Mouse (Mus musculus) midbrain, embryonic 15.5 days (tissue): ENCODE results near the gene Ntrk1. TPM values are rescaled to one million over a fixed set of nuclear protein-coding genes. Genes with fewer than 3 reads are reported as not detected.
"Not testable (repeated sequence)": the region's sequence is repeated elsewhere in the genome, so short reads cannot be mapped to it uniquely, and the experiment has no call there.

Experiments
- ATAC-seq: fragments of 200-750 bp; cut with Nextera tagmentation; replicated peaks from 2 replicates; pipeline ENCODE4 v1.8.0; 2017; ENCODE audit warnings: moderate TSS enrichment
- H3K27ac ChIP-seq: fragments of 300-500 bp; sonication (generic); 2 replicates; pipeline ENCODE4 v1.5.1; 2015; ENCODE audit warnings: mild to moderate bottlenecking, inconsistent platforms
- H3K27me3 ChIP-seq: fragments of 300-500 bp; sonication (generic); replicated peaks from 2 replicates; pipeline ENCODE4 v1.6.1; 2015; ENCODE audit warnings: inconsistent platforms
- H3K36me3 ChIP-seq: fragments of 300-500 bp; sonication (generic); replicated peaks from 2 replicates; pipeline ENCODE4 v1.6.1; 2015; ENCODE audit warnings: inconsistent platforms
- H3K4me1 ChIP-seq: fragments of 300-500 bp; sonication (generic); 2 replicates; pipeline ENCODE4 v1.6.1; 2015; ENCODE audit warnings: inconsistent platforms
- H3K4me2 ChIP-seq: fragments of 300-500 bp; sonication (generic); 2 replicates; pipeline ENCODE4 v1.6.1; 2015; ENCODE audit warnings: inconsistent platforms, mild to moderate bottlenecking, moderate library complexity
- H3K4me3 ChIP-seq: fragments of 300-500 bp; sonication (generic); 2 replicates; pipeline ENCODE4 v1.5.1; 2015; ENCODE audit warnings: mild to moderate bottlenecking, inconsistent platforms
- H3K9ac ChIP-seq: fragments of 300-500 bp; sonication (generic); 2 replicates; pipeline ENCODE4 v1.6.1; 2015; ENCODE audit warnings: mild to moderate bottlenecking, inconsistent platforms
- H3K9me3 ChIP-seq: fragments of 300-500 bp; sonication (generic); 2 replicates; pipeline ENCODE4 v1.6.1; 2016; ENCODE audit warnings: inconsistent platforms
- WGBS: fragments of 180-500 bp; shearing (Covaris S2); methylation state at CpG from one replicate; pipeline ENCODE4 v1.1.7; 2015; ENCODE audit warnings: mixed read lengths; 5-methylcytosine and 5-hydroxymethylcytosine counted together
- polyA plus RNA-seq: library from polyadenylated mRNA; unstranded; fragments of >200 nt; fragmentation: Nextera tagmentation; extraction: Ambion mirVana; gene quantifications from 2 replicates; pipeline ENCODE4 v1.2.1, GENCODE M21; 2015

The Ntrk1 gene
- polyA plus RNA-seq: 1.0 and 1.6 TPM in 2 replicates

DNA sequence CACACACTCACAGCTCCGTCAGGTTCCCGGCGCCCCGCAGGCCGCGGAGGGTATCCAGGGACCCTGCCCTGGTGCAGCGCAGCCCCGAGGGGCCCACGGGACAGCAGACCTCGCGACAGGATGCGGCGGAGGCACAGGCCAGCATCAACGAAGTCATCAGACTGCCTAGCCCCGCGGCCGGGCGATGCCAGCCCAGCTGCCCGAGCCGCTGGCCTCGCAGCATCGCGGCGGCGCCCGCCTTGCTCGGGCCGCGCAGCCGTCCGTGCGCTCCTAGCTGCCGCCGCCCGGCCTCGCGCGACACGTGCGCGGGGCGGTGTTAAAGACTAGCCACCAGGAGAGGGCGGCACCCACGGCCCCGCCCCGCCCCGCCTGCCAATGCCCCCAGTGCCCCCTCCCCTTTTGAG, at the start of gene Ntrk1:
Gene Ntrk1 (minus strand): TSS at position 241 of the 404 bp plus-strand sequence.
- Histone ChIP-seq H3K9ac (no peak within 1 kb of the TSS), H3K9me3 (no peaks in the 10 kb centered on the region), H3K27me3 (peaks cover 83% of the 10 kb centered on the region), H3K27ac (no peak within 1 kb of the TSS), H3K4me2 (peak within 1 kb of the TSS; percentile 52), H3K4me1 (peaks cover 29% of the 10 kb centered on the region), H3K36me3 (no peaks in the 10 kb centered on the region), H3K4me3 (peak within 1 kb of the TSS; percentile 32)
- 2% methylated on average over 44 of the region's 47 CpGs for WGBS
- ATAC-seq: peak; percentile 44; the same call in 1 of the 2 replicates

DNA sequence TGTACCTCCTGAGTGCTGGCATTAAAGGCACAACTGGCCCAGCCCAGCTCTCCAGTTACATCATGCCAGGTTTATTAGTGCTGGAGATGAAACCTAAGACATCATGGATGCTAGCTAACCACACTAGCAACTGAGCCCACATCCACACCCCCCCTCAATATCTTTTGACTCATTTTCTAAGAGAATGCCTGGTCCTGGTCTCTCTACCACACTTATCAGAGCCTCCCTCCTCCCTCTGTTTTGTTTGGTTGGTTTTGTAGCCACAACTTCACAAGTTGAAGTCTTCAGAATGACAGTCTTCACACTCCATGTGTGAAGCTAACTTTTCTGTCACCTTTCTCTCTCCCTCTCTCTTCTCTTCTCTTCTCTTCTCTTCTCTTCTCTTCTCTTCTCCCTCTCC, 45.9 kb upstream of the Ntrk1 start:
- H3K9ac ChIP-seq: no peak overlapping the region
- H3K27me3 ChIP-seq: no peaks in the 10 kb centered on the region
- no peaks in the 10 kb centered on the region for H3K4me1 ChIP-seq
- H3K27ac ChIP-seq: no peak overlapping the region
- no peaks in the 10 kb centered on the region for H3K36me3 ChIP-seq
- ATAC-seq: no peak
- no peak overlapping the region for H3K4me2 ChIP-seq
- no peak overlapping the region for H3K4me3 ChIP-seq
- no peaks in the 10 kb centered on the region for H3K9me3 ChIP-seq

DNA sequence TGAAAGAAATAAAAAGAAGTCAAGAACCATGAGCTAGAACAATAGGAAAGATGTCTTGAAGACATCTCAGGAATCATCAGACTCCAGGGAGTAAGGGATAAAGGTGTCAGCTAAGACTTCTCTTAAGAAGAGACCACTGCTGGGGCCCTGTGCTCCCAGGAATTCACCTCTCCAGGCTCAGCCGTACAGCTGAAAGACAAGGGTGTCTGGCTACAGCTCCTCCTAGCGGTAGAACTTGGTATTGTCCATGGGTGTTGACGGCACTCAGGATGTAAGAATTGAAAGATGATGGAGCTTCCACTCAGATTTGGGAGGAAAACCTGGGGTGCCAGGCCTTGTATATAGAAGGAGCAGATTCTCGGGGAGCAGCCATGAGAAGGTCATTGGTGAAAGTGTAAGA, 43.7 kb upstream of the Ntrk1 start:
- no peaks in the 10 kb centered on the region for H3K9me3 ChIP-seq
- H3K9ac ChIP-seq: no peak overlapping the region
- no peaks in the 10 kb centered on the region for H3K4me1 ChIP-seq
- H3K27me3 ChIP-seq: no peaks in the 10 kb centered on the region
- no peak overlapping the region for H3K27ac ChIP-seq
- WGBS: under 1% methylated on average over 4 of the region's 4 CpGs
- H3K36me3 ChIP-seq: no peaks in the 10 kb centered on the region
- ATAC-seq: no peak
- no peak overlapping the region for H3K4me3 ChIP-seq
- H3K4me2 ChIP-seq: no peak overlapping the region

DNA sequence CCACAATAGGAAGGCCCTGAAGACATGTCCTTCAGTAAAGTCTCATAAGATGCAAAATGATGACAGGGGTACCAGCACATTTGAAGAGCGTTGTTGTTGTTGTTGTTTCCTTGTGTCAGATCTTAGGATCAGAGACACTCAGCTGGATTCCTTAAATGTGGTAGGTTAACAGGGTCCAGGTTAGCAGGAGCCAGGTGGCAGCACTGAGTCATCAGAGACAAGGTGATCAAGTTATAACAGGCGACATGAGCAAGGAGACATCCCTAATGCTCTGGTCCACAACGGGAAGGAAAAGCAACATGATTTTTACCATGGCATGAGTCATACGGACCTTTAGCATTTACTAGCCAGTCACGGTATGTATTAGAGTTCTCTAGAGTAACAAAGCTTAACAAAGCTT, 38.5 kb upstream of the Ntrk1 start:
- Histone ChIP-seq H3K4me3 (no peak overlapping the region), H3K9me3 (no peaks in the 10 kb centered on the region), H3K4me1 (no peaks in the 10 kb centered on the region), H3K4me2 (no peak overlapping the region), H3K9ac (no peak overlapping the region), H3K27ac (no peak overlapping the region), H3K36me3 (no peaks in the 10 kb centered on the region), H3K27me3 (no peaks in the 10 kb centered on the region)
- WGBS: 73% methylated on average over 5 of the region's 5 CpGs
- ATAC-seq: no peak

DNA sequence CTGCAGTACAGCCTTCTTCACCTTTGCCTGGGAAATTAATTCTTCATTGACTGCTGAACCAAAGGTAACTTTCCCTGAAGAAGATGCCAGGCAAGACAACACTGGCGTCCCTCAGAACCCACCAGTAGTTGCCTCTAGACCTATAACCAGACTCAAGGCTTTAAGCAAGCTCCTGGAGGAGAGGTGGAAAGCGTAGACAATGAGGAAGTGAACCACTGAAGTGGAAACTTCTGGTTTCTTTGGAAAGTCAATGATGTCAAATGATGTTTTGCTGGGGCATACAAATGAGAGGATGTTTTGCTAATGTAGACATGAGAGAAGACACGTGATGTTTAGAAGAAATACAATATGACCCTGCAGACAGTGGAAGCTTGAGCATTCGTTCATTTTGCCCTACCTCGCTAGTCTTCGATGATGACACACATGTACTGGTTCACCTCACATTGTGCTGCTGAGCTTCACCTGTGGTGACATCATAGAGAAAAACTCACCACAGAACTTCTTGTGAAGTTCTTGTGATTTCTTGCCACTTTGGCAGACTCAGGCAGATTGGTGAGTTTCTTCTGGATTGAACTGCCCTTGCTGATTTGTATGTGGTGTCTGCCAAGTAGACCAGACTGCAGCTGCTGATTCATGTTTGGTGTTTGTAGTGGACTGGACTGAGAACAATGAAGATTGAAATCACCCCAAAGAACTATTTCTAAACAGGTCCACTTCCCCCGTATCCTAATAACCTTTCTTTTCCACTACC, 37.3 kb upstream of the Ntrk1 start:
- H3K4me3 ChIP-seq: no peak overlapping the region
- no peaks in the 10 kb centered on the region for H3K9me3 ChIP-seq
- no peak for ATAC-seq
- H3K36me3 ChIP-seq: no peaks in the 10 kb centered on the region
- 87% methylated on average over 7 of the region's 7 CpGs for WGBS
- H3K27ac ChIP-seq: no peak overlapping the region
- H3K27me3 ChIP-seq: no peaks in the 10 kb centered on the region
- no peaks in the 10 kb centered on the region for H3K4me1 ChIP-seq
- no peak overlapping the region for H3K9ac ChIP-seq
- no peak overlapping the region for H3K4me2 ChIP-seq

DNA sequence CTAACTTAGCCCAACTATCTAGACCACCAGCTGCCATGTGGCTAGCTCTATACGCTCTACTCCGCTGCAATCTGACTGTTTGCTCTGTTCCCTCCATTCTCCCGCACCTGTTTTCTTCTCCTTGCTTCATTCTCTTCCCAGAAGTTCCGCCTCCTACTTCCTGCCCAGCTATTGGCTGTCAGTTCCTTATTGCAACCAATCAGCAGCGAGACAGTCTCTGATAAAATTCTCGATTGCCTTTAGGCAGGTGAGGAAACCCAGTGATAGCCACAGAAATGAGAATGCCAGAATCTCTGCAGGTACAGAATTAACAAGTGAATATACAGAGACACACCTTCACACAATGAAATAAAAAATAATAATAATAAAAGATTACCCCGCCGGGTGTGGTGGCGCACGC, 34.1 kb upstream of the Ntrk1 start:
- Histone ChIP-seq H3K36me3 (no peaks in the 10 kb centered on the region), H3K9ac (no peak overlapping the region), H3K4me2 (no peak overlapping the region), H3K4me1 (no peaks in the 10 kb centered on the region), H3K9me3 (no peaks in the 10 kb centered on the region), H3K27me3 (no peaks in the 10 kb centered on the region), H3K4me3 (no peak overlapping the region), H3K27ac (no peak overlapping the region)
- 56% methylated on average over 10 of the region's 10 CpGs for WGBS
- no peak for ATAC-seq

DNA sequence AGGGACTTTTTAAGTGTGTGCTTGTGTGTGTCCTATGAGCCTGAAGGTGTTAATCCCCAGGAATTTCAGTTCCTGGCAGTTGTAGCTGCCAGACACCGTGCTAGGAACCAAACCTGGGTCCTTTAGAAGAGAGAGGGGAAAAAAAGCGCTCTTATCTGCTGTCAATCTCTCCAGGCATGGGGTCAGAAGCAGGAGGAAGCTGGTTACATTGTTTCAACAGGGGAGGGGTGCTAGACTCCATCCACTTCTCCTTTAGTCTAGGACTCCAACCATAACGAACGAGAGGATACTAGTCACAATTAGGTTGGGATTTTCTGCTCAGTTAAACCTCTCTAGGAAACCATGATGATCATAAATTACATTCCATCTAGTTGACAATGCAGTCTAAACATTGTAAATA, 33.5 kb upstream of the Ntrk1 start:
- Histone ChIP-seq H3K9ac (no peak overlapping the region), H3K4me3 (no peak overlapping the region), H3K4me2 (no peak overlapping the region), H3K9me3 (no peaks in the 10 kb centered on the region), H3K27me3 (no peaks in the 10 kb centered on the region), H3K4me1 (no peaks in the 10 kb centered on the region), H3K27ac (no peak overlapping the region), H3K36me3 (no peaks in the 10 kb centered on the region)
- ATAC-seq: no peak
- 63% methylated on average over 4 of the region's 4 CpGs for WGBS

DNA sequence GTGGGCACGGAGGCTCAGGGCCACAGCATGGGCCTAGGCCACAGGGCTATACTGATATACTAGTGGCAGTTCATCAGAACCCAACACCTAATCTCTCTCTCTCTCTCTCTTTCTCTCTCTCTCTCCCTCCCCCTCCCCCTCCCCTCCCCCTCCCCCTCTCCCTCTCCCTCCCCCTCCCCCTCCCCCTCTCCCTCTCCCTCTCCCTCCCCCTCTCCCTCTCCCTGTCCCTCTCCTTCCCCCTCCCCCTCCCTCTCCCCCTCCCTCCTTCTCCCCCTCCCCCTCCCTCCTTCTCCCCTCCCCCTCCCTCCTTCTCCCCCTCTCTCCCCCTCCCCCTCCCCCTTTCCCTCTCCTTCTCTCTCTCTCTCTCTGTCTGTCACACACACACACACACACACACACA, 29.2 kb upstream of the Ntrk1 start, which contains the start of gene Pear1:
Gene Pear1 (minus strand): TSS at position 101 of the 400 bp plus-strand sequence.
- H3K4me3 ChIP-seq, H3K27ac ChIP-seq, H3K27me3 ChIP-seq, H3K4me1 ChIP-seq, H3K4me2 ChIP-seq, H3K9ac ChIP-seq, ATAC-seq, H3K36me3 ChIP-seq, H3K9me3 ChIP-seq: not testable (repeated sequence)
- WGBS: 86% methylated on average over 1 of the region's 1 CpGs

DNA sequence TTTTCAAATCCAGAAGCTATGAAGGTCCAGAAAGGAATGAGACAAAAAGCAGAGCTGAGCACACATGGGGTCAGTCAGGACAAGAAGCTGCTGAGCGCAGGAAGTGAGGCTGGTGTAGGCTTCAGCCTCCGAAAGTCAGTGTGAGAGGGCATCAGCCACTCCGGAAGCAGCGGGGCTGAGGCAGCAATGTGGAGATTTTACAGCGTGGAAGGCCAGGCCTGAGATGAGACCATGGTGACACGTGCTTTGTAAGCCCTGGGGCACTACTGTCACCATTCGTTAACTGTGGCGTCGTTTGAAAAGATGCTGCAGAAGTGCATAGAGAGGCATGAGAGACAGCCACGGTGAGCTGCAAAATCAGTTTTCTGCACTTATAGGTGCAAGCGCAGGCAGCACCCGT, 23.3 kb upstream of the Ntrk1 start:
- Histone ChIP-seq H3K4me2 (no peak overlapping the region), H3K36me3 (no peaks in the 10 kb centered on the region), H3K27ac (no peak overlapping the region), H3K27me3 (0 out of 2 replicates have a peak, but pooled peaks cover 4% of the 10 kb centered on the region), H3K9me3 (no peaks in the 10 kb centered on the region), H3K4me3 (no peak overlapping the region), H3K9ac (no peak overlapping the region), H3K4me1 (peaks cover 4% of the 10 kb centered on the region)
- 0 out of 2 replicates have a peak, but pooled peaks have one; percentile 39 for ATAC-seq
- 50% methylated on average over 12 of the region's 12 CpGs for WGBS

DNA sequence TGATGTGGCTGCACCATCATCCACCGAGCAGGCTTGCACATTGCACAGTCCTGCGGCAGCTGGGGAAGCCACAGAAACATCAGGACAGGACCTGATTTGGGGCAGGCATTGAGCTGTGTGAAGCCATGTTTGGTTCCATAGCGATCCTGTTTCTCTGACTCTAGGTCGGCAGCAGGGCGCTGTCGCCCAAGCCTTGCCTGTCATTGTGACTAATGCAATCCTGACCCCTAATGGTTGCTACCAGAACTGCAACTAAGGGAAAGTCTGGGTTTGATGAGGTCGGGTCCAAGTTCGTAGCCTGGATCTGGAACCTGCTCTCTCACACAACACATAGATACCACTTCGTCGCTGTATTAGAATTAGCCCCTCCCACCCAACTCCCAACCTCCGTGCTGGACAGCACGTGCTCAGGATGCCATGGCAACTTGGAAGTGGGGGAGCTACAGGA, 21.7 kb upstream of the Ntrk1 start:
- H3K4me3 ChIP-seq: no peak overlapping the region
- ATAC-seq: peak; percentile 76; the same call in 1 of the 2 replicates
- no peak overlapping the region for H3K9ac ChIP-seq
- WGBS: 6% methylated on average over 12 of the region's 12 CpGs
- peak overlapping the region; percentile 6; the same call in 1 of the 2 replicates for H3K4me2 ChIP-seq
- H3K27ac ChIP-seq: no peak overlapping the region
- no peaks in the 10 kb centered on the region for H3K9me3 ChIP-seq
- peaks cover 4% of the 10 kb centered on the region for H3K4me1 ChIP-seq
- H3K36me3 ChIP-seq: no peaks in the 10 kb centered on the region
- H3K27me3 ChIP-seq: peaks cover 4% of the 10 kb centered on the region; the same call in 1 of the 2 replicates

DNA sequence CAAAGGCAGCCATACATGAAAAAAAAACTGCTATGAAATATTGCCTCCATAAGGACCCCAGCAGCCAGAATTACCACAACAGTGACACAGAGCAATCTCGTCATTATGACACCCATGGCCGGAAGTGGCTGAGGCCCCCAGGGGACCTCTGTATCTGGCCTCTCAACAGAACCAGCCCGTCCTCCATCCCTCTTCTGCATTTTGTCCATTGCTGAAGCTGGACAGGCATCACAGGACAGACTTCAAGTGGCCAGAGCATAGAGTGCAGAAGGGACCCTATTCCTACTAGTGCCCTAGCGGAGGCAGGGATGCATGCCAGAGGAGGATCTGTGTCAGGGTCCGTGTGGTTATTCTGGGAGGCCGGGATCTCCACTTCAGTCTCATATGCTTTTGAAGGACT, 21.2 kb upstream of the Ntrk1 start:
- no peak for ATAC-seq
- H3K36me3 ChIP-seq: no peaks in the 10 kb centered on the region
- no peak overlapping the region for H3K4me3 ChIP-seq
- H3K9ac ChIP-seq: no peak overlapping the region
- no peak overlapping the region for H3K27ac ChIP-seq
- 66% methylated on average over 6 of the region's 6 CpGs for WGBS
- no peak overlapping the region for H3K4me2 ChIP-seq
- H3K27me3 ChIP-seq: peaks cover 6% of the 10 kb centered on the region
- H3K4me1 ChIP-seq: peaks cover 4% of the 10 kb centered on the region
- H3K9me3 ChIP-seq: no peaks in the 10 kb centered on the region

DNA sequence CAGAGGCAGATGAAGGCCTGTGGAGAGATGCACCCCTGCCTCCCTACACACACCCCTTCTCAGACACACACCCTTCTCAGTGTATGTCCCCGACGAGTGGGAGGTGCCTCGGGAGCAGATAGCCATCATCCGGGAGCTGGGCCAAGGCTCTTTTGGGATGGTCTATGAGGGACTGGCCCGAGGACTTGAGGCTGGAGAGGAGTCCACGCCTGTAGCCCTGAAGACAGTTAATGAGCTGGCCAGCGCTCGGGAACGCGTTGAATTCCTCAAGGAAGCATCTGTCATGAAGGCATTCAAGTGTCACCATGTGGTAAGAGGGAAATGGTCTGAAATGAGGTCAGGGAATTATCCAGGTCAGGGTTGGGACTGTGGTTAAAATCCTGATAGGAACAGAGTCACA, 17.9 kb upstream of the Ntrk1 start:
- Histone ChIP-seq H3K27ac (no peak overlapping the region), H3K4me1 (peaks cover 13% of the 10 kb centered on the region), H3K9ac (no peak overlapping the region), H3K4me2 (no peak overlapping the region), H3K27me3 (peaks cover 39% of the 10 kb centered on the region), H3K36me3 (no peaks in the 10 kb centered on the region), H3K9me3 (no peaks in the 10 kb centered on the region), H3K4me3 (no peak overlapping the region)
- WGBS: 73% methylated on average over 10 of the region's 10 CpGs
- no peak for ATAC-seq

DNA sequence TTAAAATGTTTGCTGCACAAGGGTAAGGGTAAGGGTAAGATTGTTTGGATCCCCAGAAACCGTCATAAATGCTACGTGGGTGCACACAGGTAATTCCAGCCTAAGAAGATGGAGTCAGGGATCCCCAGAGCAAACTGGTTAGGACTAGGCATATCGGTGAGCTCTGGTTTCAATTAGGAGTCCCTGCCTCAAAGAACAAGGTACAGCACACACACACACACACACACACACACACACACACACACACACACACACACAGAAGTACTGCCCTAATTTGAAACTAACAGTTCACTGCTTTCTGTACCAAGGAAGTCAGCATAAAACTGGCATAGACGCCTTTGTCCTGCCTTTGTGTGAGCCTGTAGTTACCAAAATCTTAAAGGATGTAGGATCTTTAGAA, 17.5 kb upstream of the Ntrk1 start:
- H3K9me3 ChIP-seq: no peaks in the 10 kb centered on the region
- no peak for ATAC-seq
- peaks cover 13% of the 10 kb centered on the region for H3K4me1 ChIP-seq
- no peak overlapping the region for H3K9ac ChIP-seq
- WGBS: 82% methylated on average over 4 of the region's 4 CpGs
- peaks cover 41% of the 10 kb centered on the region for H3K27me3 ChIP-seq
- H3K4me2 ChIP-seq: no peak overlapping the region
- no peaks in the 10 kb centered on the region for H3K36me3 ChIP-seq
- H3K27ac ChIP-seq: no peak overlapping the region
- H3K4me3 ChIP-seq: no peak overlapping the region
